Mouse (Mus musculus) thymus, adult 2 months (tissue): ENCODE measurements at regions not wholly inside any gene's neighbourhood (a gene's known extent, or its start where the extent isn't known, plus 50 kb on each side); places are given as distances from the start of the nearest gene placed in this dataset.

ENCODE experiments used
- CTCF ChIP-seq: fragments of 200-500 bp; IDR thresholded peaks from 2 replicates; pipeline ENCODE4 v1.5.1; 2012; ENCODE audit warnings: mild to moderate bottlenecking, control low read depth, low read length, moderate library complexity, borderline replicate concordance; ENCODE audit not compliant: control insufficient read depth, poor library complexity, insufficient read depth; ENCODE audit errors: extremely low read depth
- POLR2A ChIP-seq: fragments of 200-500 bp; IDR thresholded peaks from 2 replicates; pipeline ENCODE4 v1.6.1; 2012; ENCODE audit warnings: mild to moderate bottlenecking, low read length, control low read depth, moderate library complexity; ENCODE audit not compliant: control insufficient read depth, poor library complexity, insufficient read depth; ENCODE audit errors: extremely low read depth

- TF ChIP-seq POLR2A (no peak), CTCF (no peak)
Measured at GRCm38 (mm10) chr12:45195304-45195920, 120.9 kb upstream of the Stxbp6 start.
